In genomic region chr12:95138167-95138566, GRCm38 (mm10) we compare ENCODE assay signal across 18 mouse cellular contexts.
"Had no signal": no experiment of that assay in that cellular context is flagged by ENCODE, and none has a peak within 500 bp of the region (broad histone marks: within the 10 kb centered on the region; RNA-seq: fewer than 3 reads in every experiment).

No protein-coding gene starts in this region.

- H3K4me1 ChIP-seq: liver, embryonic 12.5 days; midbrain, embryonic 10.5 days; midbrain, embryonic 12.5 days; neural tube, embryonic 13.5 days; neural tube, embryonic 15.5 days had no signal

- H3K4me2 ChIP-seq: liver, embryonic 12.5 days; midbrain, embryonic 12.5 days; neural tube, embryonic 13.5 days; neural tube, embryonic 15.5 days had no signal

- H3K27ac ChIP-seq: liver, embryonic 12.5 days; liver, embryonic 14.5 days; midbrain, embryonic 10.5 days; midbrain, embryonic 12.5 days; neural tube, embryonic 13.5 days; neural tube, embryonic 15.5 days had no signal

- H3K4me3 ChIP-seq: liver, embryonic 12.5 days; midbrain, embryonic 10.5 days; midbrain, embryonic 12.5 days; myocyte; neural tube, embryonic 13.5 days; neural tube, embryonic 15.5 days had no signal

- H3K9ac ChIP-seq: liver, embryonic 12.5 days; liver, embryonic 14.5 days; midbrain, embryonic 12.5 days; neural tube, embryonic 13.5 days; neural tube, embryonic 15.5 days had no signal

- H3K27me3 ChIP-seq: liver, embryonic 12.5 days; midbrain, embryonic 12.5 days; neural tube, embryonic 13.5 days; neural tube, embryonic 15.5 days had no signal

- ATAC-seq: liver, embryonic 12.5 days; midbrain, embryonic 16.5 days had no signal

- H3K9me3 ChIP-seq: liver, embryonic 12.5 days; midbrain, embryonic 10.5 days; midbrain, embryonic 12.5 days; neural tube, embryonic 13.5 days; neural tube, embryonic 15.5 days had no signal

- DNase-seq: lung, adult 18-20 months; midbrain, embryonic 14.5 days; retina, postnatal 1 day; right cerebral cortex, adult 18-20 months; right cerebral cortex, postnatal 25 days; right cerebral cortex, postnatal 4 days; spleen, adult 18-20 months; thymus, adult 18-20 months; thymus, postnatal 14 days; thymus, postnatal 36 days had no signal

- H3K36me3 ChIP-seq: liver, embryonic 12.5 days; midbrain, embryonic 10.5 days; midbrain, embryonic 12.5 days; neural tube, embryonic 13.5 days; neural tube, embryonic 15.5 days had no signal
